Mouse (Mus musculus): ENCODE data around the gene Perm1. TPM values are rescaled to one million over a fixed set of nuclear protein-coding genes. Genes with fewer than 3 reads are reported as not detected.
A peak's percentile ranks its signal among the peaks of the same experiment; 100 is the strongest.

Perm1 gene
- polyA plus RNA-seq, 1 experiment from 2014 or later: 0.72 TPM

DNA sequence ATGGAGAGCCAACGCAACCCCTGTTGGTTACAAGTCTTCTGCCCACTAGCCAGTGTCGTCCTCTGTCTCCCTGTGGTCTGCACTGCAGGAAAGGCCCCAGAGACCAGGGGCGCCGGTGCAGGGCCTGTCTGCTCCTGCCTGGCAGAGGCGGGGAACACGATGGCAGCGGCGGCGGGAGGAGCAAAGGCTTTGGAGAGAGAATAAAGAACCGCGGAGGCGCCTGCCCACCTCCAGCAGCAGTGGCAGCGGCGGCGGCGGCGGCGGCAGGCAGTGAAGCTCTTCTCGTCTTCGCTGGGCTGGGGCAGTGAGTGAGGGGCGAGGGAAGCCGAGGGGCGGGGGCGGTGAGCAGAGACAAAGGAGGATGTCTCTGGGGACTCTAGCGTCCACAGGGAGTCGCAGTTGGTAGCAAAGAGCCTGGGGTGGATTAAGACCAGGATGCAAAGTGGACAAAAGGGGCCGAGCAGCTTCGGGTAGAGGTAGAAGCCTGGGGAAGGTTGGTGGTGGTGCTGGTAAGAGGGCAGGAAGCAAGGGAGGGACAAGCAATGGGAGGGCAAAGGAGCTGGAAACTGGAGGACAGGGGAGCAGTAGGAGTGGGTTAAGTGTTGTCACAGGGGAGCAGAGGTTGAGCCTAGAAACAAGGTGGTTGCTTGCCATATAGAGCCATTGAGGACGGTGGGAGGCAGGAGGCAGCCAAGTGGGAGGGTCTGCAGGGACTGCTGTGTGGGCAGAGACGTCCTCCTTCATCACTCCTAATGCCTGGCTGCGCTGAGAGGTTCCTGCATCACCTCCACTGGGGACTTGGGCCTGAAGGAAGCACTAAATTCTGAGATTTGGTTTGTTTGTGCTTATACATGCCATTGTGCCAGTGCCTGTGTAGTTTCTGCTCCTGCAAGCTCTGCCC lies 29.5 kb upstream of the Perm1 start:
- 10% methylated on average over 31 of the region's 31 CpGs for WGBS (ENCODE audit: insufficient replicate concordance)
- peak overlapping the region; percentile 65 for H3K9ac ChIP-seq (ENCODE audit: low read depth, low read length)
- no peaks in the 10 kb centered on the region for H3K27me3 ChIP-seq (ENCODE audit: control insufficient read depth, insufficient read depth, low read length)
- peak overlapping the region; percentile 62 for H3K4me2 ChIP-seq
- ATAC-seq (replicated peaks; ENCODE audit: insufficient number of reproducible peaks, low FRiP score, low TSS enrichment): no peak
- no peak overlapping the region; the same call in 1 of the 2 replicates for H3K27ac ChIP-seq (ENCODE audit: low read depth, low read length)
- H3K4me3 ChIP-seq (ENCODE audit: low read depth, low read length): peak overlapping the region; percentile 35
- H3K4me1 ChIP-seq (ENCODE audit: control insufficient read depth, insufficient read depth, low read length): peaks cover 60% of the 10 kb centered on the region
- peaks cover 6% of the 10 kb centered on the region; the same call in 1 of the 2 replicates for H3K36me3 ChIP-seq (ENCODE audit: control insufficient read depth, insufficient read depth, low read length)
- H3K9me3 ChIP-seq (replicated peaks; ENCODE audit: control insufficient read depth, low read length): no peaks in the 10 kb centered on the region

DNA sequence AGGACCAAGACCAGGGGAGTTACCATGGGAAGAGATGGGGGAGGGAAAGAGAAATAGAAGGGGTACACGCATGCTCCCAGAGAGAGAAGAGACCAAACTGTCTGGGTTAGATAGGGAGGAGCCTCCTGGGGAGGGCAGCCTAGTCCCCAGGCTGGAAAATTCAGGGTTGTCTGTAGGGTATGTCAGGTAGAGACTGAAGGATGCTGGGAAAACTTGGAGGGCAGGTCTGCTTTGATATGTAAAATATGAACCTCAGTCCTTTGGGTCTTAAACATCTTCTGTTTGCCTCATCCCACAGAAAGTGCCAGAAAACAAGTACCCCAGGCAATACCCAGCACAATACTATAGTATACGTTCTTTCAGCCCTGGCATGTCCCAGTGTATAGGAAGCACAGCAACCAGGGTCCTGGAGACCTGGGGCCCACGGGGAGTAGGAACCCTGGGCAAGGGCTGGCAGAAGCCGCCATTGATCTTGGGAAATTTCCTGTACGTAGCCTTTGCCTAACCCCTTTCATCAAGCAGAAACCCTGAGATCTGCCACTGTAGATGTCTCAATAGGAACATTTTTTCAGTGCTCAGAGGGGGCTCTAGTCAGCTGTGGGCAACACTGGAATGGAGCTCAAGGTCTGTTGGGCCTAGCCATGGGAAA lies 27.4 kb upstream of the Perm1 start:
- Histone ChIP-seq H3K36me3 (ENCODE audit: control insufficient read depth, insufficient read depth, low read length) (peaks cover 6% of the 10 kb centered on the region; the same call in 1 of the 2 replicates), H3K4me3 (ENCODE audit: low read depth, low read length) (no peak overlapping the region), H3K9me3 (replicated peaks; ENCODE audit: control insufficient read depth, low read length) (no peaks in the 10 kb centered on the region), H3K27me3 (ENCODE audit: control insufficient read depth, insufficient read depth, low read length) (no peaks in the 10 kb centered on the region), H3K9ac (ENCODE audit: low read depth, low read length) (0 out of 2 replicates have a peak overlapping the region, but pooled peaks have one; percentile 34), H3K27ac (ENCODE audit: low read depth, low read length) (peak overlapping the region; percentile 37), H3K4me1 (ENCODE audit: control insufficient read depth, insufficient read depth, low read length) (peaks cover 72% of the 10 kb centered on the region), H3K4me2 (peak overlapping the region; percentile 36; the same call in 1 of the 2 replicates)
- no peak; the same call in 1 of the 2 replicates for ATAC-seq (replicated peaks; ENCODE audit: insufficient number of reproducible peaks, low FRiP score, low TSS enrichment)
- 63% methylated on average over 5 of the region's 5 CpGs for WGBS (ENCODE audit: insufficient replicate concordance)

DNA sequence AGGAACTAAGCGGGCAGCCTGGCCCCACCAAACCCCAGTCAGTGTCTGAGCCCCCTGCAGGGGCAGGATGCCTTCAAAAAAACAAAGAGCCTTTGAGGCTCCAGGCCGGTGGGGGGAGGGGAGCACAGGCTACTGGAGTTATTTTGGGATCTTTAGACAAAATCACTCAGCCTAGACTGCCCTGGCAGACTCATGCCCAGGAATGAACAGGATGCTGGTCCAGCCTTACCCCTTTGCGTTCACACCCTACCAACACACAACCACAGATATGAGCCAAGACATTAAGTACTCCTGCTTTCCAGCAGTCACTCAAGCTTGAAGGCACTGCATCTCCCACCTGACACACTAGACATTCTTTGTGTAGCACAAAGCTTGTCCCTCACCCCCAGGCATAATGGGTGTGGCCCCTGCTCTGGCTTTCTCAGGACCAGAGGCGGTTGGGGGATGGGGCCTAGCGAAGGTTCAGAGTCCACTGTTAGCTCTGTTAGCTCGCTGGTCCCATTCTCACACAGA lies 26.8 kb upstream of the Perm1 start:
- peaks cover 77% of the 10 kb centered on the region for H3K4me1 ChIP-seq (ENCODE audit: control insufficient read depth, insufficient read depth, low read length)
- ATAC-seq (replicated peaks; ENCODE audit: insufficient number of reproducible peaks, low FRiP score, low TSS enrichment): no peak; the same call in 1 of the 2 replicates

DNA sequence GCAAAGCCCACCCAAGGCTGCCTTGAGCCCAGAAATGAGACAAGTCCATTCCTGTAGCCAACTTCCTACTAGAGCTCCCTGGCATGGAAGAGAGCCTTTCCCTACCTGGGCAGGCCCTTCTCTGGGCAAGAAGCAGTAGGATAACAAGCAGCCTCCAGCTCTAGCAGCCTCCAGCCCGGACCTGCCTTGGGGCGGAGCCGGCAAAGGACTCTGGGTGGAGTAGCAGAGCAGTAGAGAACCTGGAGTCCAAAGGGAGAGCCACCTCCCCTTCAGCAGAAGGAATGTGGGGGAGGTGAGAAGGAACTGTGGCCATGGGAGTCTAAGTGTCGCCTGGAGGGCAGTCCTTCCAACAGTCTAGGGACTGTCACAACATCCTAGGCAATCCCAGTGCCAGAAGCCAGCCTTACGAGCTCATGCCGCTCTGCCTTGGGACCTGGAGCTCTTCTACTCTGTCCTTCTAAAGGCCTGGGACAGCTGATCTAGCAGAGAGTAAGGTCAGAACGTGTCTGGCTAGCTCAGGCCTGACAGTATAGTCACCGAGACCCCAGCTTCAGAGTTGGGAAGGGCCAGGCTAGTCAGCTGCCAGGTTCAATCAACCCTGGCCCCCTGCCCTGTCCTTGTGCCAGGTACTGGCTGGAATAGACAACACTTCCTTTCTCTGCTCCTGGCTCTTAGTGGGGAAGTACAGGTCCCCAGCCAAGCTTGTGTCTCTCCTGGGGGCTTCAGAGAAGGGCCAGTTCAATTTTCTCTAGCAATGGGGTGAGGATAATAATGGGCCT lies 23.1 kb upstream of the Perm1 start:
- no peaks in the 10 kb centered on the region for H3K27me3 ChIP-seq (ENCODE audit: control insufficient read depth, insufficient read depth, low read length)
- no peaks in the 10 kb centered on the region for H3K9me3 ChIP-seq (replicated peaks; ENCODE audit: control insufficient read depth, low read length)
- H3K4me1 ChIP-seq (ENCODE audit: control insufficient read depth, insufficient read depth, low read length): peaks cover 65% of the 10 kb centered on the region
- WGBS (ENCODE audit: insufficient replicate concordance): 40% methylated on average over 8 of the region's 8 CpGs
- ATAC-seq (replicated peaks; ENCODE audit: insufficient number of reproducible peaks, low FRiP score, low TSS enrichment): no peak
- H3K27ac ChIP-seq (ENCODE audit: low read depth, low read length): no peak overlapping the region
- no peak overlapping the region for H3K4me2 ChIP-seq
- no peak overlapping the region for H3K9ac ChIP-seq (ENCODE audit: low read depth, low read length)
- no peak overlapping the region for H3K4me3 ChIP-seq (ENCODE audit: low read depth, low read length)
- H3K36me3 ChIP-seq (ENCODE audit: control insufficient read depth, insufficient read depth, low read length): no peaks in the 10 kb centered on the region

More for the DNA sequence above, 26.8 kb upstream of the Perm1 start:
- Histone ChIP-seq H3K27me3 (ENCODE audit: control insufficient read depth, insufficient read depth, low read length) (no peaks in the 10 kb centered on the region), H3K9me3 (replicated peaks; ENCODE audit: control insufficient read depth, low read length) (no peaks in the 10 kb centered on the region), H3K27ac (ENCODE audit: low read depth, low read length) (peak overlapping the region; percentile 37), H3K4me2 (peak overlapping the region; percentile 36; the same call in 1 of the 2 replicates), H3K4me3 (ENCODE audit: low read depth, low read length) (no peak overlapping the region), H3K36me3 (ENCODE audit: control insufficient read depth, insufficient read depth, low read length) (peaks cover 6% of the 10 kb centered on the region; the same call in 1 of the 2 replicates), H3K9ac (ENCODE audit: low read depth, low read length) (peak overlapping the region; percentile 34; the same call in 1 of the 2 replicates)
- WGBS (ENCODE audit: insufficient replicate concordance): 23% methylated on average over 6 of the region's 6 CpGs

DNA sequence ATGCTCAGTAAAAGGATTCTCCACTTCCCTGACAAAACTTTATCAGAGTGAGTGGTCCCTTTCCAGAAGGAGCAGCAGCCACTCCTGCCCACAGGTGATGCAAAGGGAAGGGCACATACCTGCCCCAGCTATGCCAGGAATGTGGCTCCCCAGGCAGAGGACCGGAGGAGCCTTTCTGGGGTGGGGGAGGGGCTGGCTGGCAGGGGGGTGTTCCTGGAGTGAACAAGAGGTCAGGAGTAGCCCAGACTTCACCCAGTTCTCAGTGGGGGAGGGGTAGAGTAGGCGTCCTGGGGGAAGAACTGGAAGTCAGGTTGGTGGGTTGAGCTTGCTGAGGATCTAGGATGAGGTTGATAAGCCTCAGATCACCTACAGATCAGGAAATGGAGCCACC lies 22.5 kb upstream of the Perm1 start:
- ATAC-seq (replicated peaks; ENCODE audit: insufficient number of reproducible peaks, low FRiP score, low TSS enrichment): no peak
- no peak overlapping the region for H3K9ac ChIP-seq (ENCODE audit: low read depth, low read length)

DNA sequence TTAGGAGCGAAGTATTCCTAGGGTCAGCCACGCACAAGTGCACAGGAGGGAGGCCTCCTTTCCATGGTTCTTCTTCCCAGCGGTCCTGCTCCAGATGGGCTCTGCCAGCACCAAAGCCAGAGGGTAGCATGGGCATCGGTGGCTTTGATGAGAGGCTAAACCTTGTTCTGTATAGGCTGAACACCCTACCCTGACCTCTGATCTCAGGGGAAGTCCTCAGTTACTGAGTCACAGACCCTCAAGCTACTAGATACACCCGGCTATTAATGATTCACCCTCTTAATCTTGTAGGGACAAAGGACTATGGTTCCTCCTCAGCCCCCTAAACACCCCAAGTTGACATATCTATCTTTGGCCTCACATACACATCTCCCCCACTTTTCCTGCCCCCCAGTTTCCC lies 21.8 kb upstream of the Perm1 start:
- Histone ChIP-seq H3K9ac (ENCODE audit: low read depth, low read length) (no peak overlapping the region), H3K4me1 (ENCODE audit: control insufficient read depth, insufficient read depth, low read length) (peaks cover 52% of the 10 kb centered on the region), H3K4me3 (ENCODE audit: low read depth, low read length) (no peak overlapping the region), H3K36me3 (ENCODE audit: control insufficient read depth, insufficient read depth, low read length) (no peaks in the 10 kb centered on the region), H3K9me3 (replicated peaks; ENCODE audit: control insufficient read depth, low read length) (no peaks in the 10 kb centered on the region), H3K27ac (ENCODE audit: low read depth, low read length) (no peak overlapping the region), H3K27me3 (ENCODE audit: control insufficient read depth, insufficient read depth, low read length) (no peaks in the 10 kb centered on the region), H3K4me2 (no peak overlapping the region)
- WGBS (ENCODE audit: insufficient replicate concordance): 66% methylated on average over 5 of the region's 5 CpGs
- no peak for ATAC-seq (replicated peaks; ENCODE audit: insufficient number of reproducible peaks, low FRiP score, low TSS enrichment)

More for the DNA sequence above, 22.5 kb upstream of the Perm1 start:
- no peak overlapping the region for H3K4me3 ChIP-seq (ENCODE audit: low read depth, low read length)
- no peaks in the 10 kb centered on the region for H3K9me3 ChIP-seq (replicated peaks; ENCODE audit: control insufficient read depth, low read length)
- H3K4me2 ChIP-seq: no peak overlapping the region
- H3K27me3 ChIP-seq (ENCODE audit: control insufficient read depth, insufficient read depth, low read length): no peaks in the 10 kb centered on the region
- no peak overlapping the region for H3K27ac ChIP-seq (ENCODE audit: low read depth, low read length)
- WGBS (ENCODE audit: insufficient replicate concordance): 16% methylated on average over 2 of the region's 2 CpGs
- peaks cover 60% of the 10 kb centered on the region for H3K4me1 ChIP-seq (ENCODE audit: control insufficient read depth, insufficient read depth, low read length)
- no peaks in the 10 kb centered on the region for H3K36me3 ChIP-seq (ENCODE audit: control insufficient read depth, insufficient read depth, low read length)

DNA sequence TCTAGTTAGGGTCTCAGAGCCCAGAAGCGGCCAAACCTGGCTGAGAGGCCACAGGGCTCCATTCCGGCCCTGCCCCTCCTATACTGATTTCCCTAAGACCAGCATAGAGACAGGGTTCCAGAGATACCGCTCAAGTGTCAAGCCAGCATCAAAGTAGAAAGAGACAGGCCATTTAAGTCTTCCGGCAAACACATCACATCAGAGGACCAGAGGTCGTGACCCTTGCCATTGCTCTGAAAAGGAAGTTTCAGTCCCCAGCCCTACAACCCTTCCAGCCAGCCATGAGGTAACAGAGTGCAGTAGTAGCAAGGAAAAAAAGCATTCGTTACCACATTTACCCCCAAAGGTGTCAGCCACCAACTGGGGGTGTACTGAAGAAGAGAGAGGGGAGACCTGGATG lies 21.3 kb upstream of the Perm1 start:
- Histone ChIP-seq H3K9me3 (replicated peaks; ENCODE audit: control insufficient read depth, low read length) (no peaks in the 10 kb centered on the region), H3K4me1 (ENCODE audit: control insufficient read depth, insufficient read depth, low read length) (peaks cover 48% of the 10 kb centered on the region), H3K36me3 (ENCODE audit: control insufficient read depth, insufficient read depth, low read length) (no peaks in the 10 kb centered on the region), H3K27me3 (ENCODE audit: control insufficient read depth, insufficient read depth, low read length) (no peaks in the 10 kb centered on the region), H3K9ac (ENCODE audit: low read depth, low read length) (no peak overlapping the region), H3K4me3 (ENCODE audit: low read depth, low read length) (no peak overlapping the region), H3K27ac (ENCODE audit: low read depth, low read length) (no peak overlapping the region), H3K4me2 (peak overlapping the region; percentile 19; the same call in 1 of the 2 replicates)
- 46% methylated on average over 6 of the region's 6 CpGs for WGBS (ENCODE audit: insufficient replicate concordance)
- no peak for ATAC-seq (replicated peaks; ENCODE audit: insufficient number of reproducible peaks, low FRiP score, low TSS enrichment)

All from heart, embryonic 11.5 days (tissue).